In genomic region chr1:151371543-151371942, GRCm38 (mm10) we compare ENCODE assay signal across 31 mouse cellular contexts. TPM values are rescaled to one million over a fixed set of nuclear protein-coding genes. Genes with fewer than 3 reads are reported as not detected.
DNase-seq lines count a peak whose midpoint lies in the region; ATAC-seq lines count a peak whose summit lies in the region.
"Had no signal": no experiment of that assay in that cellular context is flagged by ENCODE, and none has a peak within 500 bp of the region (broad histone marks: within the 10 kb centered on the region; RNA-seq: fewer than 3 reads in every experiment).

No protein-coding gene starts in this region.

- H3K27me3 ChIP-seq in heart, embryonic 13.5 days (replicated peaks), result no peaks in the 10 kb centered on the region
- no peaks in the 10 kb centered on the region for H3K27me3 ChIP-seq in hindbrain, embryonic 14.5 days (ENCODE audit: control insufficient read depth, insufficient read depth, low read length)
- H3K27me3 ChIP-seq in hindbrain, embryonic 16.5 days (replicated peaks; ENCODE audit: control insufficient read depth, insufficient read depth, low read length), result no peaks in the 10 kb centered on the region
- H3K27me3 ChIP-seq: embryonic facial prominence, embryonic 12.5 days; intestine, embryonic 15.5 days; liver, embryonic 12.5 days; megakaryocyte, embryonic 14.5 days; midbrain, embryonic 13.5 days; neural tube, embryonic 15.5 days; stomach, embryonic 15.5 days had no signal

- ATAC-seq in heart, embryonic 13.5 days (ENCODE audit: extremely low read depth, insufficient number of reproducible peaks, low FRiP score, low TSS enrichment), result peak; percentile 42; the same call in 1 of the 2 replicates
- ATAC-seq in hindbrain, embryonic 14.5 days (ENCODE audit: low FRiP score), result peak; percentile 17; the same call in 1 of the 2 replicates
- ATAC-seq in hindbrain, embryonic 16.5 days, result no peak
- ATAC-seq: forebrain, embryonic 14.5 days; hindbrain, postnatal 0 days; intestine, embryonic 15.5 days; liver, embryonic 12.5 days; liver, postnatal 0 days; midbrain, embryonic 13.5 days had no signal

- peak overlapping the region; percentile 54; the same call in 1 of the 2 replicates for H3K9ac ChIP-seq in heart, embryonic 13.5 days
- H3K9ac ChIP-seq in hindbrain, embryonic 14.5 days, result no peak overlapping the region
- H3K9ac ChIP-seq in hindbrain, embryonic 16.5 days (ENCODE audit: low read depth, low read length), result no peak overlapping the region
- H3K9ac ChIP-seq: embryonic facial prominence, embryonic 12.5 days; intestine, embryonic 15.5 days; liver, embryonic 12.5 days; liver, postnatal 0 days; midbrain, embryonic 13.5 days; neural tube, embryonic 15.5 days; stomach, embryonic 15.5 days had no signal

- H3K4me1 ChIP-seq in heart, embryonic 13.5 days, result peaks cover 13% of the 10 kb centered on the region
- no peaks in the 10 kb centered on the region for H3K4me1 ChIP-seq in hindbrain, embryonic 14.5 days (replicated peaks; ENCODE audit: control insufficient read depth, insufficient read depth, low read length)
- no peaks in the 10 kb centered on the region for H3K4me1 ChIP-seq in hindbrain, embryonic 16.5 days (ENCODE audit: control insufficient read depth, insufficient read depth, low read depth, low read length)
- H3K4me1 ChIP-seq: embryonic facial prominence, embryonic 12.5 days; hindbrain, embryonic 10.5 days; intestine, embryonic 15.5 days; liver, embryonic 12.5 days; midbrain, embryonic 13.5 days; neural tube, embryonic 15.5 days; stomach, embryonic 15.5 days had no signal

- H3K4me3 ChIP-seq in heart, embryonic 13.5 days, result no peak overlapping the region
- H3K4me3 ChIP-seq in hindbrain, embryonic 14.5 days (replicated peaks; ENCODE audit: low read length), result no peak overlapping the region
- H3K4me3 ChIP-seq in hindbrain, embryonic 16.5 days (ENCODE audit: low read length), result no peak overlapping the region
- H3K4me3 ChIP-seq: embryonic facial prominence, embryonic 12.5 days; hindbrain, embryonic 10.5 days; intestine, embryonic 15.5 days; liver, embryonic 12.5 days; megakaryocyte, embryonic 14.5 days; midbrain, embryonic 13.5 days; neural tube, embryonic 15.5 days; stomach, embryonic 15.5 days had no signal

- H3K27ac ChIP-seq in heart, embryonic 13.5 days (replicated peaks), result peak overlapping the region; percentile 87
- no peak overlapping the region for H3K27ac ChIP-seq in hindbrain, embryonic 14.5 days
- H3K27ac ChIP-seq in hindbrain, embryonic 16.5 days (ENCODE audit: low read depth, low read length), result no peak overlapping the region
- H3K27ac ChIP-seq: embryonic facial prominence, embryonic 12.5 days; hindbrain, embryonic 10.5 days; hindbrain, postnatal 0 days; intestine, embryonic 15.5 days; kidney, postnatal 0 days; liver, embryonic 12.5 days; midbrain, embryonic 13.5 days; neural tube, embryonic 15.5 days; stomach, embryonic 15.5 days had no signal

- no peaks in the 10 kb centered on the region for H3K9me3 ChIP-seq in heart, embryonic 13.5 days
- H3K9me3 ChIP-seq in hindbrain, embryonic 14.5 days (ENCODE audit: control insufficient read depth, low read length), result no peaks in the 10 kb centered on the region
- H3K9me3 ChIP-seq in hindbrain, embryonic 16.5 days (ENCODE audit: control insufficient read depth, low read length), result no peaks in the 10 kb centered on the region
- H3K9me3 ChIP-seq: embryonic facial prominence, embryonic 12.5 days; G1E; hindbrain, embryonic 10.5 days; intestine, embryonic 15.5 days; liver, embryonic 12.5 days; megakaryocyte, embryonic 14.5 days; midbrain, embryonic 13.5 days; neural tube, embryonic 15.5 days; stomach, embryonic 15.5 days had no signal

- DNase-seq in gastrocnemius, adult 18-20 months (ENCODE audit: low spot score), result peak; percentile 16
- no peak for DNase-seq in gastrocnemius, postnatal 14 days
- no peak for DNase-seq in heart, adult 9 months (ENCODE audit: low spot score in 2 of 2)
- no peak for DNase-seq in hindbrain, embryonic 14.5 days (ENCODE audit: low spot score)
- DNase-seq in adipocyte (ENCODE audit: low spot score), result no peak
- DNase-seq: adrenal gland, postnatal 25 days; cerebellum, adult 11-12 months; cerebellum, adult 9-11 months; embryo, embryonic 11 days; kidney, adult 2 months; kidney, postnatal 4 days; left cerebral cortex, postnatal 4 days; liver, postnatal 0 days; lung, postnatal 4 days; retina, postnatal 1 day; right cerebral cortex, postnatal 14 days; thymus, postnatal 14 days had no signal

- WGBS in heart, embryonic 13.5 days, result 27% methylated on average over 5 of the region's 5 CpGs
- WGBS in hindbrain, embryonic 14.5 days, result 92% methylated on average over 5 of the region's 5 CpGs
- WGBS in hindbrain, embryonic 16.5 days, result 88% methylated on average over 5 of the region's 5 CpGs

- H3K4me2 ChIP-seq in heart, embryonic 13.5 days, result no peak overlapping the region
- H3K4me2 ChIP-seq in hindbrain, embryonic 14.5 days (replicated peaks), result no peak overlapping the region
- H3K4me2 ChIP-seq in hindbrain, embryonic 16.5 days (ENCODE audit: low read length), result no peak overlapping the region
- H3K4me2 ChIP-seq: embryonic facial prominence, embryonic 12.5 days; intestine, embryonic 15.5 days; liver, embryonic 12.5 days; midbrain, embryonic 13.5 days; neural tube, embryonic 15.5 days; stomach, embryonic 15.5 days had no signal

- peaks cover 59% of the 10 kb centered on the region for H3K36me3 ChIP-seq in heart, embryonic 13.5 days
- peaks cover 44% of the 10 kb centered on the region for H3K36me3 ChIP-seq in hindbrain, embryonic 14.5 days (replicated peaks; ENCODE audit: control insufficient read depth, insufficient read depth)
- H3K36me3 ChIP-seq in hindbrain, embryonic 16.5 days (ENCODE audit: control insufficient read depth, insufficient read depth, low read length), result peaks cover 9% of the 10 kb centered on the region

- intact Hi-C loops in gastrocnemius, postnatal 14 days (cut with DNase I; ENCODE audit: low total_unique reads), result no loop called here

RNA-seq across cellular contexts. Expression of gene Ivns1abp, which starts 27.3 kb away (rescaled TPM):
- 100 to 1,000 TPM; 113 to 161 TPM for total RNA-seq in gastrocnemius, adult 18-20 months (2021)
- 100 to 1,000 TPM; 109 TPM for total RNA-seq in gastrocnemius, postnatal 14 days (2021)
- 221 and 252 TPM in 2 replicates for polyA plus RNA-seq in heart, embryonic 13.5 days (2015; fragmentation: Nextera tagmentation; extraction: Ambion mirVana)
- 229 and 263 TPM in 2 replicates for polyA plus RNA-seq in hindbrain, embryonic 14.5 days (2014; fragmentation: Nextera tagmentation; extraction: Ambion mirVana)
- 195 and 223 TPM in 2 replicates for polyA plus RNA-seq in hindbrain, embryonic 16.5 days (2015; fragmentation: Nextera tagmentation; extraction: Ambion mirVana)

RNA-seq across cellular contexts. Expression of gene Swt1, which starts 56.7 kb away (rescaled TPM):
- total RNA-seq in gastrocnemius, adult 18-20 months (2021), result 1 to 10 TPM; 7.5 to 9.0 TPM
- 1 to 10 TPM; 4.6 to 8.1 TPM for total RNA-seq in gastrocnemius, postnatal 14 days (2021)
- 19.0 and 20.7 TPM in 2 replicates for polyA plus RNA-seq in heart, embryonic 13.5 days (2015; fragmentation: Nextera tagmentation; extraction: Ambion mirVana)
- 15.1 and 20.2 TPM in 2 replicates for polyA plus RNA-seq in hindbrain, embryonic 14.5 days (2014; fragmentation: Nextera tagmentation; extraction: Ambion mirVana)
- polyA plus RNA-seq in hindbrain, embryonic 16.5 days (2015; fragmentation: Nextera tagmentation; extraction: Ambion mirVana), result 12.6 and 15.1 TPM in 2 replicates

RNA-seq across cellular contexts. Expression of gene Trmt1l, which starts 56.8 kb away (rescaled TPM):
- total RNA-seq in gastrocnemius, adult 18-20 months (2021), result 10 to 100 TPM; 15.1 to 16.0 TPM
- 10 to 100 TPM; 12.0 to 12.3 TPM for total RNA-seq in gastrocnemius, postnatal 14 days (2021)
- polyA plus RNA-seq in heart, embryonic 13.5 days (2015; fragmentation: Nextera tagmentation; extraction: Ambion mirVana), result 33.9 and 38.7 TPM in 2 replicates
- polyA plus RNA-seq in hindbrain, embryonic 14.5 days (2014; fragmentation: Nextera tagmentation; extraction: Ambion mirVana), result 41.6 and 44.0 TPM in 2 replicates
- 38.4 and 41.4 TPM in 2 replicates for polyA plus RNA-seq in hindbrain, embryonic 16.5 days (2015; fragmentation: Nextera tagmentation; extraction: Ambion mirVana)
